Mouse (Mus musculus) gastrocnemius, adult 8-10 months (tissue): ENCODE results near the gene Chn2. TPM values are rescaled to one million over a fixed set of nuclear protein-coding genes. Genes with fewer than 3 reads are reported as not detected.

Experiments
- DNase-seq, 2 experiments: peaks; one replicate each; pipeline ENCODE4 v3.0.0; 2022; ENCODE audit warnings: low spot score in 2 of 2
- total RNA-seq, 4 experiments: library from RNA; stranded (reverse); gene quantifications; 2 replicates each; pipeline ENCODE4 v1.2.4; 2022

Chn2 gene
- 1 to 10 TPM in 2 of 4 experiments, under 1 TPM in 2; 0.75 to 1.7 (median 1.2) TPM for total RNA-seq

- DNase-seq: peak in 1 of 2 experiments; percentile 4
Observed at GRCm38 (mm10) chr6:54039357-54039804, at the start of gene Chn2. TSS of gene Chn2 (plus strand) at chr6:54039554.

DNA sequence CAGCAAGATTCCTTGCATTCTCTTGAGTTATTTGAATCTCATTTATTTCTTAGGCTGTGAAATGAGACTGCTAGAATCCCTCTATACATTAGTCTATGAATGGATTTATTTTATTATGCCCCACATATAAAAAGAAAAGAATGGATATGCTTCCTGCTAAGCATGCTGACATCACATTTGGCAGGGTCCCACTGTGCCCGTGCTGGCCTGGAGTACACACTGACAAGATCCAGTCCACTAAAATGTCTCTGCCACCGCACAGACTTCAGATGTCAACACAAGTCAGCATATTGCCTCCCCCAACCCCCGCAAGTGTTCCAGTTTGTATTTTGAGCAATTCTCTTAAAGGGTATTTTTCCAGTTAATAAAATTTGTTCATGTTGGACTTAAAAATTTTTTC lies 47.0 kb upstream of the Chn2 start:
- DNase-seq: no peak

DNA sequence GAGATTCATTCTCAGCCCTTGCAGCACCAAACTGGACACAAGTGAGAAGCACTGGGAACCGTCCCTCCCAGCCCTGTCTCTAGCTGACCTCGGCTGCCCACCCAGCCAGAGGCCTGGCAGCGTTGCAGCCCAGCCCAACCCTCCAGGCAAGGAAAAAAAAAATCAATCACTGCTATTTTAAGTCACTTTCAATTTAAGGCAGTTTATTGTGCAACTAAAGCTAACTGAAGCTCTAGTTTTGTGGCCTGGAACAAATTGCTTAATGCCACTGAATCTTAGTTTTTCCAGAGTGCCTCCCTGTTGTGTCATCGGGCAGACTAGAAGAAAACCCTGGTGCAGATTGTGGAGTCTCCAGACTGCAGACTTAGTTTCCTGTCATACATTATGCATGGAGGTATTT lies 43.8 kb upstream of the Chn2 start:
- no peak for DNase-seq

GRCm38 (mm10) chr6:53996226-53996955 lies 43.0 kb upstream of the Chn2 start:
- no peak for DNase-seq

DNA sequence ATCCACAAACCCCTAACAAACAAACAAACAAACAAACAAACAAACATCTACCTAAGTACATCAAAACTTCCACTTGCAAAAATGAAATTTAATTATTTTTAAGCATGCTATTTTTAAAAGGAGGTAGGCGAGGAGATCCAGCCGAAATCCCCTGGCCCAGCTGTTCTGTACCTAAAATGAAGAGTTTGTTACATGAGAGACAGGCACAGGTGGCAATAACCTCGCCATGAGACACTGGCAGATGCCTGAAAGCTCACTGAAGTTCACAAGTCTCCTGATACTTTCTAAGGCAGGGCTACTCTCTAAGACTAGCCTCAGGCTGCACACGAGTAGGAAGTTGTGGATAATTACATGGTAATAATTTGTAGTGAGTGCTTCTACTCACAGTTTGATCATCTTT lies 34.1 kb upstream of the Chn2 start:
- DNase-seq: no peak

GRCm38 (mm10) chr6:54008448-54009120 lies 30.8 kb upstream of the Chn2 start:
- no peak for DNase-seq

DNA sequence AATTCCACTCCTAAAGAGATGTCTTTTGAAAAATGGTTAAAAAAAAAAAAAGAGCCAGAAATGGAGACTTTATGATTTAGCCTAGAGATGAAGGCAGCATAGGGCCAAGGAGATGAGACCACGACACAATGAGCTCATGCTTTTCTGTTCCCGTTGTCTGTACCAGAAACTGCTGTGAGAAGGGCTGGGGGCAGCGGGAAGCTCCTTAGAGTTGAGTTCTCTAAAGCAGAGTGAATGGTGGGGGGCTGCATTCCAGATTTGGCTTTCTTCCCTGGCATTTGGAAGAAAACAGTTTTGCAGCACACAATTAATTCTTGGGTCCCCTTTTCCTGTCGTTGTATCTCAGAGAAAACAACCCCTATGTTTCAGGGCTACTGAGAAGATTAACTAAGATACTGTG lies 30.1 kb upstream of the Chn2 start:
- DNase-seq: no peak

- no peak for DNase-seq
Observed at GRCm38 (mm10) chr6:54010362-54010761, 29.0 kb upstream of the Chn2 start.

DNA sequence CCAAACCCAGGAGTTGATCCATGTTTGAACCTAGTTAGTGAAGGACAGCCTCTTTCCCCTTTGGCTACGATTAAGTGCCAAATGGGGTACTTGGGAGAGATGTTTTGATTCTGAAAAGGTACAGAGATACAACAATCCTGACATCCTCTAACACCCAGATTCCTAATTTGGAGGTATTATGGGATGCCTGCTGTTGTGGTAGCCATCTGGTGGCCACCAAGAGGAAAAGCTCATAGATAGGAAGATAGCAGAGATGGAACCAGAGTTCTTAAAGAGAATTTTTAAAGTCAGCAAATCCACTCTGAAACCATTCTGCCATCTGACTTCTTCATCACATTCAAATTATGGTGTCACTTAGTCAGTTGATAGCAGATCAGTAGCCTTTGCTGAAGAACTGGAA lies 27.2 kb upstream of the Chn2 start:
- no peak for DNase-seq

GRCm38 (mm10) chr6:54018038-54018437 lies 21.3 kb upstream of the Chn2 start:
- no peak for DNase-seq

DNA sequence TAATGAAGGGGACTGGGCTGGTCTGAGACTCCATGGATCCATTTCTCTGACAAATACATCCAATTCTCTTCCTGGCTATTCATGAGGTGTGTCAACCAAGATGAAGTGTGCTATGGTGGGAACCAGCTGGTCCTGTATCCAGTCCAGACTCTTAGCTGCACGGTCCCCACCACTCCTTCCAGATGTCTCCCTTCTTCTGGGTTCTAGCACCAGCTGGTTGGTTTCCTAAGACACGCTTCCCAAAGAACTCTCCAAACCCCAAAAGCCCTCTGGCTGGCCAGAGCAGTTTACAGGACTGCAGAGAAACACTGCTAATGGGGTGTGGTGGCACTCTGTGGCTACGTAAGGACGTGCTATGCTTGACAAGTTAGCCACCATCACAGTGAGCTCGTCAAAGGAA lies 20.5 kb upstream of the Chn2 start:
- DNase-seq: no peak

DNA sequence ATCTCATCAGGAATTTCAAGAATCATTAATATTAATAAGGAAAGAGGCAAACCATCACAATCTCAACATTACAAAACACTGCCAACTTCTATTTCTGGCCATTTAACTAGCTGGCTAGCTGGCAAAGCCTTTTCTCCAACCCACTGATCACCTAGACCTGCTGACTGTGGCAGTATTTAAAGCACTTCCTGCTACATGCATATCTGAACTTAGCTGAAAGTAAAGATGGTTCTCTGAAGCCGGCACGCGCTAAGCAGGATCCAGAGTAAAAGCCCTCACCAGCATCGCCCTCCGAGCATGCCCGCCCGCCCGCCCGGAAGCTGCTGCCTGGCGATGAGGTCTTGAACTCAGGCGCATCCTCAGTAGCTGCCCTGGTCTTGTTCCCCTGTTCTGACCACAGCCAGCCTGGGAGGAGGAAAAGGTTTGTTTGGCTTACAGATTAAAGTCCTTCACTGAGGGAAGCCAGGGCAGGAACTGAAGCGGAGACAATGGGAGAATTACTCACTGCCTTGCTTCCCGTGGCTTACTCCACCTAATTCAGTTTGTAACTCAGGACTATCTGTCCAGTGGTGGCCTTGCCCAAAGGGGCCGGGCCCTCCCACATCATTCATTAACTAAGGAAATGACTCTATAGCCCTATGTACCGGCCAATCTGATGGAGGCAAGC lies 18.1 kb upstream of the Chn2 start:
- DNase-seq: no peak

DNA sequence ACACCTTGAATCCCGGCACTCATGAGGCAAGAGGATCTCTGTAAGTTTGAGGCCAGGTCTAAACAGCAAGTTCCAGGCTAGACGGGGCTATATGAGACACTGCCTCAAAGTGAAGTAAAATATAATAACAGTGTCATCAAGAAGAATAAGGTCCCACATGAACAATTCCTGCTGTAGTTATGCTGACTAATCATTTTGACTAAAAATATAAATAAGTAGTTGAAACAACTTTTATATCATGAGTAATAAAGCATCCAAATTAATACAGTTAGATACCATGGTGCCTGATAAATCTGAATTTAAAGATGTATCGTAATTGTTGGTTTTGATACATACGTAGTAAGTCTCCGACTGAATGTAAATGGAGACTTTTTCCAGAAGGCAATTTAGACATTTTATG lies 15.5 kb upstream of the Chn2 start:
- no peak for DNase-seq

DNA sequence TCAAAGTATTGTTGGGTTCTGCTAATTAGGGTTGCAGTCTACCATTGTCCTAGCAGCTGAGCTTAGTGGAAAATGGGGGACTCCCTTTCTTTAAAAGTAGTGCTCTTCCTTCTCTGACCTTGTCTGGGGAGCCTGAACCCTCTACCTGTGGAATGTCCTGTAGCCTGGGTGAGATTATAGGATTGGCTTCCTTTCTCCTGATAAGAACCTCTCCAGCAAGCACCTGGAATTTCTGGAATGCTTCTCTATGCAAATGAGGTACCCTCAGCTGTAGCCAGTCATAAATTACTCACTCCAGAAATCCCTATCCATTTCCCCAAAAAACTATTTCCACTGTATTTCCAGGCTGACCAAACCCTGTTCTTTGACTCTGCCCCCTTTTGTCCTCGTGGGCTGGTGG lies 10.6 kb upstream of the Chn2 start:
- DNase-seq: no peak

DNA sequence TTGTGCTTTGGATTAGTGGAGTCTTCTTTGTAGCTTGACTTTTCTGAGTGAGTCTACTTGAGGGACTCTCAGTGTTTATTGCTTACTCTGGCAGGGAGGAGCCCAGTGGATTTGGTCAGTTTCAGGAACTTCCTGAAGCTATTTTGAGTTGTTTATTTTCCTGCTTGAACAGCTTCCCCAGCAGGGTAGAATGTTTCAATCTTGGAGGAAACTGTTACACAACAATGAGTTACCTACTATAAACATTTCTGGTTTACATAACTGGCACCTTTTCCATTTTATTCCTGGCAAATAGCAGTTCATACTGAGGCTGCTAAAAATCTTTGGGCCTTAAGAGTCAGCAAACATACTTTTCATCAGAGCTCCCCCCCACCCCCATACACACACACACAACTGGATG lies 9.0 kb upstream of the Chn2 start:
- DNase-seq: no peak

DNA sequence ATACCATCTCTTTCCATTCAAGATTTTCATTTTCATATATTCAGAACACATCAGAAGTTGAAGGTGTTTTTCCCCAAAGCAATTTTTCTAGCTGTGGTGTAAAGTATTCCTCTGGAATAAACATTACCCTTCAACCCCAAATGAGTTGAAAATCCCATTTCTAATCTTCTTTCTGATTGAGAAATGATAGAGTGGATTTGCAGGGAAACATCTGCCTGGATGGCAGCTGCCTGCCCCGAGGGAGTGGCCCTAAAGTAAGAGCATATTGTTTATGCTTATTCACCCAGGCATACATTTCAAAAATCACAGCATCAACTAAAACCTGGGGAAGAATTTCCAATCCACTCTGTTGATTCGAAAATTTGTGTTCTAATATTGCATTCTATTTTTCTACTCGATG lies 8.6 kb upstream of the Chn2 start:
- no peak for DNase-seq

GRCm38 (mm10) chr6:54034471-54034870 lies 4.9 kb upstream of the Chn2 start:
- peak in 1 of 2 experiments; percentile 14 for DNase-seq

- DNase-seq: no peak
Observed at GRCm38 (mm10) chr6:54035548-54035947, 3.8 kb upstream of the Chn2 start.

DNA sequence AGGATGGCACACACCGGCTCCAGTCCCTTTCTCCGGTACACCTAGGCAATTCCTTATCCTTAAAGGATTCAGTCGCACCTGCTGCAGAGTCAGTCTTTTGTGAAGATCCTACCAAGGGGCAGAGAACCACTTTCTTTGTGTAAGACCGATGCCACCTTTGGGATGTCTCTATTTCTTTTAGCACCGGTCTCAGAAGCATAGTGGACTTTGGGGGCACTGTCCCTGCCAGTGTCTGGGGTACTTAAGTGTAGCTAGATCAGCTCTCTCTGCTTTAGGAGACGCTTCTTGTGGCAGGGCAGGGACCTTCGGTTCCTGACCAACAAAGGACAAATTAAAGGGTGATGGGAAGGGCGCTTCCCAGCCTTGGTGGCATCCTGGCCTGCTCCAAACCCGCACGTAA lies 488 bp upstream of the Chn2 start:
- DNase-seq: no peak

DNA sequence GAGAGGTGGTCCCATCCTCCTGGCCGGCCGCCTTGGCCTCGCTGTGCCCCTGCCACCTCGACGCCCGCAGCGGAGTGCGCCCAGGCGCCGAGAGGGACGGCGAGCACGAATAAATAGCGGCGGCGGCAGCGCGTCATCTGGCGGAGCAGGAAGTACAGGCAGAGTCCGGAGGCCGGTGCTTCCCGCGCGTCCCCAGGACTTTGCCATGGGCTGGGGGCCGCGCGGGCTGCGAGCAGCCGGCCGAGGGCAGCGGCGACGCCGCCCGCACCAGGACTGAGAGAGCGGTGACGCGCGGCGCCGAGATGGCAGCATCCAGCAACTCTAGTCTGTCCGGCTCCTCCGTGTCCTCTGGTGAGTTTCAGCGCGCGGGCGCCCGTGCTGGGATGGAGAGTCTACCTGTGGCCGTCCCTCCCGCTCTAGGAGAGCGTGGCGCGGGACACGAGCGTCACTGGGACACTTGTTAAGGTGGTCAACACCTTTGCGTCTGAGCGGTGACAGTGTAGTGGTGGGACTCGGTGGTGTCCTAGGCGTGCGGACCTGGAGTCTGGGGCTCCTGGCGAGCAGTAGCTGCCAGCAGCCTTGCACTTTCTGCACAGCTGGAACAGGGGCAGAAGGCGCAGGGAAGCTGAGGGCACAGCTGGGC lies 572 bp downstream of the Chn2 start:
- DNase-seq: peak in 1 of 2 experiments; percentile 12

- DNase-seq: no peak
Observed at GRCm38 (mm10) chr6:54040448-54040844, 1.1 kb downstream of the Chn2 start.
